Mouse (Mus musculus) right cerebral cortex, postnatal 10 days (tissue): ENCODE measurements around the gene Tssk6.

ENCODE experiments used
- DNase-seq, 2 experiments: peaks; one replicate each; pipeline ENCODE4 v3.0.0; 2021; ENCODE audit warnings: low spot score in 2 of 2

Gene Tssk6

DNA sequence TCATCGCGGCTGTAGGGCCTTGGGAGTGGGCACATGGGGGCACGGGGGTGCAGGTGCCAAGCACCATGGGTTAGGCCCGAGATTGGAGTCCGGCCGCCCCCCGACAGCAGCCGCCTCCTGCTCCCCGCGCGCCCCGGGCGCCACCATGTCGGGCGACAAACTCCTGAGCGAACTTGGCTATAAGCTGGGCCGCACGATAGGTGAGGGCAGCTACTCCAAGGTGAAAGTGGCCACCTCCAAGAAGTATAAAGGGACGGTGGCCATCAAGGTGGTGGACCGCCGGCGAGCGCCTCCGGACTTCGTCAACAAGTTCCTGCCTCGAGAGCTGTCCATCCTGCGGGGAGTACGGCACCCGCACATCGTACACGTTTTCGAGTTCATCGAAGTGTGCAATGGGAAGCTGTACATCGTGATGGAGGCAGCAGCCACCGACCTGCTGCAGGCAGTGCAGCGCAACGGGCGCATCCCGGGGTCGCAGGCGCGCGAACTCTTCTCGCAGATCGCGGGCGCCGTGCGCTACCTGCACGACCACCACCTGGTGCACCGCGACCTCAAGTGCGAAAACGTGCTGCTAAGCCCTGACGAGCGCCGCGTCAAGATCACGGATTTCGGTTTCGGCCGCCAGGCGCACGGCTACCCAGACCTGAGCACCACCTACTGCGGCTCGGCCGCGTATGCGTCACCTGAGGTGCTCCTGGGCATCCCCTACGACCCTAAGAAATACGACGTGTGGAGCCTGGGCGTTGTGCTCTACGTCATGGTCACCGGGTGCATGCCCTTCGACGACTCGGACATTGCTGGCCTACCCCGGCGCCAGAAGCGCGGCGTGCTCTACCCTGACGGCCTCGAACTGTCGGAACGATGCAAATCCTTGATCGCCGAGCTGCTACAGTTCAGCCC is at the start of gene Tssk6, which contains the start of the genes Ndufa13 and Yjefn3:
Tssk6 (plus strand) TSS at position 22 of the 900 bp plus-strand sequence.
Ndufa13 (minus strand) TSS at position 396 of the 900 bp plus-strand sequence.
Yjefn3 (minus strand) TSS at position 550 of the 900 bp plus-strand sequence.
- DNase-seq, result no peak

DNA sequence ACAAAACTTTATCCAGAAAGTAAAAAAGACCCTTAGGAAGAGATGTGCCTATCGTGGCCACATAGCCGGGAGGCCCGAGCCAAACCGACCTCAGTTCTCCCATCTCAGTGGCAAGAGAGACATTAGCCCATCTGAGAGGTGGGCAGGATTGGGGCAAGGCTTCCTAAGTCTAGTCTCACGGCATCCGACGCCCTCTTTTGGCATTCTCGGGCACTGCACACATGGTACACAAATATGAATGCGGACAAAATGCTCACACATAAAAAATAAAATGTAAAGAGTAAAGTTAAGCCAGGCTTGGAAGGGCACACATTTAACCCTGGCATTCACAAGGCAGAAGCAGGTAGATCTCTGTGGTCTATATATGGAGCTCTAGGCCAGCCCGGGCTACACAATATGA is 48.1 kb upstream of the Tssk6 start:
- DNase-seq, result no peak

GRCm38 (mm10) chr8:69860807-69861206 is 41.2 kb upstream of the Tssk6 start:
- no peak for DNase-seq

- DNase-seq, result no peak
These were observed 40.7 kb upstream of the Tssk6 start for GRCm38 (mm10) chr8:69861251-69861650.

DNA sequence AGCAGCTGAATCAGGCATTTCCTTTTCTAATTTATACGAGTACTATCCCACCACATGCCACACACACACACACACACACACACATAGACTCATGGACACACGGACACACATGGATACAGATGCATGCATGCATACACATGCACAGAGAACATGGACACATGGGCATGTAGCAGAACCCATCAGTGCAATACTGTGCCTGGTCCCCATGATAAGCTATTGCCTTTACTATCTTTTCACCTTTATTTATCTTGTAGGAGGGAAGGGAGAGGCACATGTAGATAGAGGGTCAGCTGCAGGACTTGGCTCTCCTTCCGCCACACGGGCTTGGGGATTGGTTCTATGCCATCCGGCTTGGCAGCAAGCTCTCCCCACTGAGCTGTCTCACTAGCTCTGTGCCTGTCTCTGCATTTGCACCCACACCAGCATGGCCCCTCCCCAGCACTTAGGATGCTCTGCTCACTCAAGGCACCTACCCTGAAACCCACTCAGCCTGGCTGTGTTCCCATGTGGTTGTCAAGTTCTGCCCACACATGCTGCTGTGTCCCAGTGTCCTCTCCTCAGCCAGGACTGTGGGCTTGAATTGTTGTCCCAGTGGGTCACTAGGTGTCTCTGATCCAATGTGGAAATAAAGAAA is 38.5 kb upstream of the Tssk6 start:
- no peak for DNase-seq

DNA sequence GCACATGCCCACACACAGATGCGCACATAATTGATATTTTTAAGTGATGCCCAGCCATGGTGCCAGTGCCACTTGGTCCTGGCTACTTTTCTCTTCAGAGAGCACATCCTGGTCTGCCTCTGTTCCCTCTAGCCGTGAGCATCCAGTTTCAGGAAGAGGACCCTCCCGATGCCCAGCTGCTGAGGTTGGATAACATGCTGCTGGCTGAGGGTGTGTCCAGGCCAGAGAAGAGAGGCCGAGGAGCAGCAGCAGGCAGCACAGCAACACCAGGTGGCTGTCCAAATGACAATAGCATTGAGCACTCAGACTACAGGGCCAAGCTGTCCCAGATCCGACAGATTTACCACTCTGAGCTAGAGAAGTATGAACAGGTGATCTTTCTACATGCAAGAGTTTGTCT is 37.8 kb upstream of the Tssk6 start:
- DNase-seq, result no peak

GRCm38 (mm10) chr8:69867696-69868326 is 34.2 kb upstream of the Tssk6 start:
- no peak for DNase-seq

DNA sequence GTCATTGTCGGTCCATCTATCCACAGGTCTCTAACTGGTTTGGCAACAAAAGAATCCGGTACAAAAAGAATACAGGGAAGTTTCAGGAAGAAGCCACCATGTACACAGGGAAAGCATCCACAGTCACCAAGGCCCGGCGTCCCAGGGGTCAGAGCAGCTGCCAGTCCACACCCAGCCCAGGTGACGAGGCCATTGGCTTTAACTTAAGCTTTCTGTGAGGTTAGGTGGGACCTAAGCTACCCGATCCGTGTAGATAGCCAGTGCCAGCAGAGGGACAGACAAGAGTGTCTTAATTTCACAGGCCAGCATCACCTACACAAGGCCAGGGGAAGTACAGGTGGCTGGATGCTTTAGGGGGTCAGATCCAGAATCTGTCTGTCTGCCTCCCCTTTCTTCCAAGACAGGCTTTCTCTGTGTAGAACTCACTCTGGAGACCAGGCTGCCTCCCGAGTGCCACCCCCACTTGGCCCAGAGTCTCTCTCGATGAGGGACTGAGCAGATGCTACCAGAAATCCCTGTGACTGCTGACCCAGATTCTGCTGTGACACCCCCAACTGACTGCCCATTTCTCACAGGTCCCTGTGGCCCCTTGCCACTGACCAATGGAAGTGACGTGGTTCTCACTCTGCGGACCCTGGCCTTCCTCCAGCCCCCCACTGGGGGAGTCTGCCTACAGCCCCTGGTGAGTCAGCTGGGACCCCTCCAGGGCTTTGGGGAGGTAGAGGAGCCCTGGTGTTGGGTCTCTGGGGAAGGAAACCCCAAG is 31.8 kb upstream of the Tssk6 start:
- peak in 1 of 2 experiments; percentile 40 for DNase-seq

- DNase-seq, result no peak
These were observed 31.1 kb upstream of the Tssk6 start for GRCm38 (mm10) chr8:69870907-69871306.

DNA sequence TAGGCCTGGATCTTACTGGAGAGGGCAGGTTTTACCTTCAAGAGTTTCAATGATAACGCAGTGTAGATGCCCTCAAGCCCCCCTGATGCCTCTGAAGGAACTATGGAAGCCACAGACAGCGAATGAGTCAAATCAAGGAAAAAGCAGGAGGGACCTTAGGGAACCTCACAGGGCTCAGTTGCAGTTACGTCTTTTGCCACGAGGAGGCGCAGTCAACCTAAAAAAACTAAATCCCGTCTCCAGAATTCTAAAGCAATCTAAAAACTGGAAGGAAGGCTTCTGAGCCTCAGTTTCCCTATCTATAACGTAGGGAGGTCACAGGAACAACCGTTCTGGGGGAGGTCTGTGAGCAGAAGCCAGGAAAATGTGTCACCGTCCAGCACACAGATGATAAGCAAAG is 27.8 kb upstream of the Tssk6 start:
- DNase-seq, result peak; percentile 49 to 79

DNA sequence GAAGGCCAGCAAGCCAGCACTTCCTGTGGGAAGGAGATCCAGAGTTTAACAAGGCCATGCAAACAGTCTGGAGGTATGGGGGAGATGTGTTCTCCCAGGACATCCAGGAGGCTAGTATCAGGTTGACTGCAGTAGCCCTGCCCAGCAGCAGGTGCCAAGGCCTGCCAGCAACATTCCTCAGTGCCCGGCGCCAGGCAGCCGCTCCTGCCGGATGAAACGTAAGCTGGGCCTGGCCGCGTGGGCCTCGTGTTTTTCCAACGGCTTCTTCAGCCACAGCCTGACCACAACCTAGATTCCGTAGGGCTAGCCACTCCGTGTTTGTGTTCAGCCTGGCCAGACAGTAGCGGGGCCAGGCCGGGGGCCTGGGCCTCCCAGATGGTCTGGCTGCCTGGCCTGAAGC is 27.3 kb upstream of the Tssk6 start:
- DNase-seq, result peak in 1 of 2 experiments; percentile 31

DNA sequence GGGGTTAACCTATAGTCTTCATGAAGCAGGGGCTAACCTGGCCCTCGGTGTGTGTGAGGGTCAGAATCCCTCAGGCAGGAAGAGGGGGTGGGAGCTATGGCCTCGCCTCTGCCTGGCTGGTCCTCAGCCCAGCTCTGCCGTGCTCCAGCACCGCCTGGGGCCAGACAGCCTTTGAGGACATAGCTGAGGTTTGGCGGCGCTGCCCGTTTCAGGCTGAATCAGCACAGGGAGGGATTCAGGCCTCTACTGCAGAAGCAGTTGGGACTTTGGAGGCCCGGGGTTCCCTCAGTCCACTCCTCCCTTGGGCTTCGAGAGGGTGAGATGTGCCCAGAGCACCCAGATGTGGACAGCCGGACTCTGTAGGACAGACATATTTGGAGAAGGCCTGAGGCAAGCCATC is 25.9 kb upstream of the Tssk6 start:
- DNase-seq, result no peak

- DNase-seq, result no peak
These were observed 25.0 kb upstream of the Tssk6 start for GRCm38 (mm10) chr8:69876967-69877366.

DNA sequence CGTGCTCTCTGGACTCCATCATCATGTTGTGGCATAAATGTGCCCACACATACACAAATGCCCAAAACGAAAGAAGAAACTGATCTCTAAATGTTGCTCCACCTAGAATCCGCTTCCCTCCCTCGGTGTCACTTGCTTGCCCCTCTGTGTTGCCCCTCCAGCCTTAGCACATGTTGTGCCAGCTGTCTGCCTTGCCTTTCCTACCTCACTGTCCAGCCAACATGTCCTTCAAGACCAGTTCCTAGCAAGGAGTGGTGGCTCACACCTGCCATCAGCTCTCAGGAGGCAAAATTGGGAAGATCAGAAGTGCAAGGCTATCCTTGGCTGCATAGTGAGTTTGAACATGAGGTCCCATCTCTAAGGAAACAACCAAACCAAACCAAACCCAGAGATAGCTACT is 24.6 kb upstream of the Tssk6 start:
- no peak for DNase-seq

- no peak for DNase-seq
These were observed 24.0 kb upstream of the Tssk6 start for GRCm38 (mm10) chr8:69877992-69878391.

DNA sequence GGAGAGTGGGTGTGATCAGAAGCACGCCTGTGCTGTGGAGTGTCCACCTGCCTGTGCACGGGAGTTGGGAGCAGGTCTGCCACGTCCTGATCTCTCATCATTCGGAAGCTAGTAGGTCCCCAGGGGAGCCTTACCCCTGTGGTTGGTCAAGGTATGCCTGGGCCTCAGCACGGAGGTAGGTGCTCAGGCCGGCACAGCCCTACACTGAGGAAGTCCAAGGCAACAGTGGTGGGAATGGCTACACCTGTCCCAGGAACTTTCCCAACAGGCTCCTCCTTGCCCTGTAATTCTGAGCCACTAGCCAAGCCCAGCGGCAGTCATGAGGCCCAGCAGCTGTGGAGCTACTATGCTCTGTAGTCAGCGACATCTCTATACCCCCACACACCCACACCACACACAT is 22.3 kb upstream of the Tssk6 start:
- no peak for DNase-seq

DNA sequence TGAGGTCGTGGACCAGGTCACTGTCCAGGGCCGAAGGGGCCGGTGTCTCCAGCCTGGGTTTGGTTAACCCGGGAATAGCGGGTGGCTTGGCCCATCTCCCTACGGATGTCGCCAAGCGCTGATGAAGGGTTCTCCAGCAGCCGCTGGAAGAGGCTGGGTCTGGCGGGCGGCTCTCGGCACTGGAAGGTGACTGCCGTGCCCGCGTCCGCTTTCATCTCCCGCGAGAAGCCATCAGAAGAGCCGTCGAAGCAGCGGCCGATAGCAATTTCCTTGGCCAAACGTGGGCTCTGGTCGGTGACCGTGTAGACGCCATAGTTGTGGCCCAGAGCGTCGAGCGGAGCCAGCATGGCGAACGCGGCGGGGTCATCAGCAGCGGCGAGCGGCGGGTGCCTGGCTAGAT is 21.1 kb upstream of the Tssk6 start:
- DNase-seq, result peak in 1 of 2 experiments; percentile 27

DNA sequence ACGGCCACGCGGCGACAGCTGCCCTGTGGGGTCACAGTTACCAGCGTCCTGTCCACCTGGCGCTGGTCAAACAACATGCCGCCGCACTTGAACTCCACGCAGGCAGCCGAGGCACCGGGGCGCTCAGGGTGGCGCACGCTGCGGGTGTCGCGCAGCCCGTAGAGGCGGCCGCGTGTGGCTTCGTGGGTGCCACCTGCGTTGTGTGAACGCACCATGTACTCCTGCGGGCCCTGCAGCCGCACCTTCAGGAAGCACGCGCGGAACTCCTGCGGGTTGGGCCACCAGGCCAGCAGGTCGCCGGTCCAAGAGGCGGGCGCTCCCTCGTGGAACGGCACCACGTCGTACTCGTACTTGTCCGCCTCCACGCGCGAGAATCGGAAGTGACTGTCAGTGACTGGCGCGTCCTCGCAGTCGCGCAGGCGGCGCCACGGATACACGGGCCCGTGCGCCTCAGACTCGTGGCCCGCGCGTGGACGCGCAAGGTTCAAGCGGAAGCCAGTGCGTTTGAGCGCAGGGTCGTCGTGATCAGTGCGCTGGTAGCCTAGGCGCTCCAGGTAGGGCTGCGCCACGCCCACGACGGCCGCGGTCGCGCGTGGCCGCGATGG is 20.6 kb upstream of the Tssk6 start:
- peak in 1 of 2 experiments; percentile 53 for DNase-seq

DNA sequence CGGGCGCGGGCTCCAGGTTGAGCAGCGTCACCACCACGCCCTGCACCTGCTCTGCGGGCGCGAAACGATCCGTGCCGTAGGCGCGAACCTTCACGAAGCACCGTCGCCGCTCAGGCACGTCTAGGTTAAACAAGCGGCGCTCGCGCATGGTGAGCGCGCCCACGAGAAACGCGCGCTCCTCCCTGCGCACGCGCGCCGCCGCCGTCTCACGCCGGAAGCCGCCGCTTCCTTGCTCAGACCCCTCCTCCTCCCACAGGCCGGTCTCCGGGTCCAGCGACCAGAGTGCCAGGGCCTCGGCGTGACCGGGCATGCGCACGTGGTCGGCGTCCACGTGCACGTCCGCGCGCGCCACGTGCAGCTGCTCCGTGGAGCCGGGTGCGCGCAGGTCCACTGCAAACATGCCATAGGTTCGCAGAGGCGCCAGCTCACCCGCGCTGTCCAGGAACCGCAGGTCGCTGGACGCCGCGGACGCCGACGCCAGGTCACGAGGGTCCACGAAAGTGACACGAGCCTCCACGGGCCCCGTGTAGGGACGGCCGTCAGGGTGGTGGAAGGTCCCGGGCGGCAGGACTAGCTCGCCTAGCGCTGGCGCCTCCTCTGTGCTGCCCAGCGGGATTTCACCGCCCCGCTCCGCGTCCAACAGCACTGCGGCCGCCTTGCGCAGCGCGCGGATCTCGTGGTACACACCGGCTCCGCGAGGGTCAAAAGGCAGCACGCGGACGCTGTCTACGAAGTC is 19.8 kb upstream of the Tssk6 start:
- peak; percentile 85 to 87 for DNase-seq

DNA sequence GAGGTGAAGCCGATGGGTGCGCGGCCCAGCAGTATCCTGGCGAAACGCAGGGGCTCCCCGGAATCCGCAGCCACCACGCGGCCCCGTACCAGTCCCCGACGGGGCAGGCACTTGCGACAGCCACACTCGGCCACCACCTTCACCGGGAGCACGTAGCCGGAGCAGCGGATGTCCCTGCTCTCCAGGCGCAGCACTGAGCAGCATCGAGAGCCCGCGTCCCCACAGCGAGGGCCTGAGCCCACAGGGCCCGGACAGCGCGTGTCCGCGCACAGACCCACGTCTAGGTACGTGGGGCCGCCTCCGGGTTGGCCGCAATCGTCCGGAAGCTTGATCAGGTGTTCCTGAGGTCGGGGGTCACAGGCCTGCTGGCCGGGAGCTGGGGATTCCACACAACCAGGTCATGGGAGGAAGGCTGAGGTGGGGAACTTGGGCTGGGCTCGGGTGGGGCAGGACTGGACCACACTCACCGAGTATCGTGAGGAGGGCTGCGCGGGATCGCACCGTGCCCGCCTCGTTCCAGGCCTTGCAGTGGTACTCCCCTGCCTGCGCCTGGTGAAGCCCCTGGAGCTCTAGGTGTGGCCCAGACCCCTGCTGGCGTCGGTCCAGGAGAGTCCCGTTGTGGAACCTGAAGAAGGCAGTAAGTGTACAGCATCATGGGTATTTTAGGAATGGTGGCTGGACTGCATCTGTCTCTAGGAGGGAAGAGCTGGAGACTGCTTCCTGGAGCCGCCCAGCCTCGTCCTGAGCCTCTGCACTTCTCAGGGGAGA is 19.0 kb upstream of the Tssk6 start:
- DNase-seq, result peak in 1 of 2 experiments; percentile 31
